Mouse (Mus musculus): ENCODE results near the gene Cyp2c23. TPM values are rescaled to one million over a fixed set of nuclear protein-coding genes. Genes with fewer than 3 reads are reported as not detected.

The Cyp2c23 gene
- polyA plus RNA-seq, 1 experiment: not detected

DNA sequence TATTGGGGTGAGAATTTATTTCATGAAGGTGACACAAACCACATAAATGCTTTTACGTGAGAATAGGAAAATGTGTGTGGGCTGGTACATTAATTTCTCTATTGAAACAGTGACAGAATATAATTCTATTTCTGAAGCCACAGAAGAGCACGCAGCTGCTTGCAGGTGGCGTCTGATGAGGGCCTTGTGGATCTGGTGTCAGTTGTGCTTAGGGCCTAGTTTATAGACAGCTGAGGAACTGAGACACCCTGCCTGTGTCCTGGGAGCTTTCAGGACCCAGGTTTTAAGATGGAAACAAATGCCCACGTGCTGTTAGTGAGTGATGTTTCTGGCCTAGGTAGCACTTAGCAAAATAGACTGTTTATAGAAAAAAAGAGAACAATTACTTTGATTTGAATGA is 24.0 kb downstream of the Cyp2c23 start:
- Histone ChIP-seq H3K4me1 (ENCODE audit: control insufficient read depth, insufficient read depth, insufficient read length) (no peaks in the 10 kb centered on the region), H3K27me3 (ENCODE audit: control insufficient read depth, insufficient read depth, low read length) (no peaks in the 10 kb centered on the region), H3K36me3 (ENCODE audit: control insufficient read depth, insufficient read depth, low read length) (no peaks in the 10 kb centered on the region), H3K27ac (ENCODE audit: insufficient read depth, low read length) (no peak overlapping the region), H3K4me3 (ENCODE audit: extremely low read depth, insufficient read depth, insufficient read length) (no peak overlapping the region)
- whole genome bisulfite sequencing: 66% methylated on average over 4 of the region's 4 CpGs
- DNase-seq (ENCODE audit: low read depth in 1 of 2, low spot score in 2 of 2): no peak
- no peak for TF ChIP-seq POLR2A (IDR thresholded peaks at IDR 0.05; ENCODE audit: low read depth, low read length)
- no peak for TF ChIP-seq CTCF (IDR thresholded peaks at IDR 0.05; ENCODE audit: extremely low read depth, insufficient read depth, insufficient read length, insufficient replicate concordance)

GRCm38 (mm10) chr19:44004261-44004660 is 24.7 kb downstream of the Cyp2c23 start:
- whole genome bisulfite sequencing: 89% methylated on average over 2 of the region's 2 CpGs
- Histone ChIP-seq H3K27ac (ENCODE audit: insufficient read depth, low read length) (no peak overlapping the region), H3K4me1 (ENCODE audit: control insufficient read depth, insufficient read depth, insufficient read length) (no peaks in the 10 kb centered on the region), H3K27me3 (ENCODE audit: control insufficient read depth, insufficient read depth, low read length) (no peaks in the 10 kb centered on the region), H3K36me3 (ENCODE audit: control insufficient read depth, insufficient read depth, low read length) (no peaks in the 10 kb centered on the region), H3K4me3 (ENCODE audit: extremely low read depth, insufficient read depth, insufficient read length) (no peak overlapping the region)
- TF ChIP-seq CTCF (IDR thresholded peaks at IDR 0.05; ENCODE audit: extremely low read depth, insufficient read depth, insufficient read length, insufficient replicate concordance) (no peak), POLR2A (IDR thresholded peaks at IDR 0.05; ENCODE audit: low read depth, low read length) (no peak)
- DNase-seq (ENCODE audit: low read depth in 1 of 2, low spot score in 2 of 2): no peak

GRCm38 (mm10) chr19:44000720-44001119 is 28.3 kb downstream of the Cyp2c23 start:
- no peak overlapping the region for H3K4me3 ChIP-seq (ENCODE audit: extremely low read depth, insufficient read depth, insufficient read length)
- no peaks in the 10 kb centered on the region for H3K4me1 ChIP-seq (ENCODE audit: control insufficient read depth, insufficient read depth, insufficient read length)
- no peak overlapping the region for H3K27ac ChIP-seq (ENCODE audit: insufficient read depth, low read length)
- no peaks in the 10 kb centered on the region for H3K36me3 ChIP-seq (ENCODE audit: control insufficient read depth, insufficient read depth, low read length)
- no peak for DNase-seq (ENCODE audit: low read depth in 1 of 2, low spot score in 2 of 2)
- no peaks in the 10 kb centered on the region for H3K27me3 ChIP-seq (ENCODE audit: control insufficient read depth, insufficient read depth, low read length)
- TF ChIP-seq POLR2A (IDR thresholded peaks at IDR 0.05; ENCODE audit: low read depth, low read length) (no peak), CTCF (IDR thresholded peaks at IDR 0.05; ENCODE audit: extremely low read depth, insufficient read depth, insufficient read length, insufficient replicate concordance) (no peak)
- 75% methylated on average over 5 of the region's 5 CpGs for WGBS

- 86% methylated on average over 1 of the region's 1 CpGs for WGBS
- no peak overlapping the region for H3K27ac ChIP-seq (ENCODE audit: insufficient read depth, low read length)
- TF ChIP-seq CTCF (IDR thresholded peaks at IDR 0.05; ENCODE audit: extremely low read depth, insufficient read depth, insufficient read length, insufficient replicate concordance) (no peak), POLR2A (IDR thresholded peaks at IDR 0.05; ENCODE audit: low read depth, low read length) (no peak)
Measured at GRCm38 (mm10) chr19:44000061-44000460, 28.9 kb downstream of the Cyp2c23 start.

GRCm38 (mm10) chr19:43998802-43999527 is 30.0 kb downstream of the Cyp2c23 start:
- H3K4me1 ChIP-seq (ENCODE audit: control insufficient read depth, insufficient read depth, insufficient read length): no peaks in the 10 kb centered on the region

More at GRCm38 (mm10) chr19:44000061-44000460, 28.9 kb downstream of the Cyp2c23 start:
- H3K4me3 ChIP-seq (ENCODE audit: extremely low read depth, insufficient read depth, insufficient read length): no peak overlapping the region
- DNase-seq (ENCODE audit: low read depth in 1 of 2, low spot score in 2 of 2): no peak
- no peaks in the 10 kb centered on the region for H3K27me3 ChIP-seq (ENCODE audit: control insufficient read depth, insufficient read depth, low read length)
- no peaks in the 10 kb centered on the region for H3K4me1 ChIP-seq (ENCODE audit: control insufficient read depth, insufficient read depth, insufficient read length)
- no peaks in the 10 kb centered on the region for H3K36me3 ChIP-seq (ENCODE audit: control insufficient read depth, insufficient read depth, low read length)

DNA sequence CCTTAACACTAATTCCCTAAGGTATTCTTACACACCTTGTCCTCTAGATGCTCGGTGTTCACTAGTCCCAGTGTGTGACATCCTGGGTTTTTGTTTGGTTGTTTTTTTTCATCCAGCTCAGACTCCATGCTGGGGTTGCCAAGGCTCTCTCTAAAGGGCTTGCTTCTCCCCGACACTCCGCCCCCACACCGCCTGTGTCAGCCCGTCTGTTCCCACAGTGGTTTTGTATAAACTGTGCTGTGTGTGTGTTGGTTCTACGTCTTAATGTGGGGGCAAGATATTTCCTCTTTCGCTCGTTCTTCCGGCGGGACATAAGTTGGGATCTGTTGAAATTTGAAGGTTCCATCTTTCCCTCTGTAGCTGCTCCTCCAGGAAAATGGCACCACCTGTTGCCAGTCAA is 30.9 kb downstream of the Cyp2c23 start:
- H3K36me3 ChIP-seq (ENCODE audit: control insufficient read depth, insufficient read depth, low read length): no peaks in the 10 kb centered on the region
- no peak for DNase-seq (ENCODE audit: low read depth in 1 of 2, low spot score in 2 of 2)
- no peaks in the 10 kb centered on the region for H3K27me3 ChIP-seq (ENCODE audit: control insufficient read depth, insufficient read depth, low read length)
- H3K4me1 ChIP-seq (ENCODE audit: control insufficient read depth, insufficient read depth, insufficient read length): no peaks in the 10 kb centered on the region
- WGBS: 81% methylated on average over 10 of the region's 10 CpGs
- TF ChIP-seq POLR2A (IDR thresholded peaks at IDR 0.05; ENCODE audit: low read depth, low read length): no peak
- H3K27ac ChIP-seq (ENCODE audit: insufficient read depth, low read length): no peak overlapping the region
- H3K4me3 ChIP-seq (ENCODE audit: extremely low read depth, insufficient read depth, insufficient read length): no peak overlapping the region

More at GRCm38 (mm10) chr19:43998802-43999527, 30.0 kb downstream of the Cyp2c23 start:
- Histone ChIP-seq H3K4me3 (ENCODE audit: extremely low read depth, insufficient read depth, insufficient read length) (no peak overlapping the region), H3K36me3 (ENCODE audit: control insufficient read depth, insufficient read depth, low read length) (no peaks in the 10 kb centered on the region), H3K27me3 (ENCODE audit: control insufficient read depth, insufficient read depth, low read length) (no peaks in the 10 kb centered on the region), H3K27ac (ENCODE audit: insufficient read depth, low read length) (no peak overlapping the region)
- TF ChIP-seq CTCF (IDR thresholded peaks at IDR 0.05; ENCODE audit: extremely low read depth, insufficient read depth, insufficient read length, insufficient replicate concordance) (no peak), POLR2A (IDR thresholded peaks at IDR 0.05; ENCODE audit: low read depth, low read length) (no peak)
- no peak for DNase-seq (ENCODE audit: low read depth in 1 of 2, low spot score in 2 of 2)
- 83% methylated on average over 11 of the region's 11 CpGs for WGBS

DNA sequence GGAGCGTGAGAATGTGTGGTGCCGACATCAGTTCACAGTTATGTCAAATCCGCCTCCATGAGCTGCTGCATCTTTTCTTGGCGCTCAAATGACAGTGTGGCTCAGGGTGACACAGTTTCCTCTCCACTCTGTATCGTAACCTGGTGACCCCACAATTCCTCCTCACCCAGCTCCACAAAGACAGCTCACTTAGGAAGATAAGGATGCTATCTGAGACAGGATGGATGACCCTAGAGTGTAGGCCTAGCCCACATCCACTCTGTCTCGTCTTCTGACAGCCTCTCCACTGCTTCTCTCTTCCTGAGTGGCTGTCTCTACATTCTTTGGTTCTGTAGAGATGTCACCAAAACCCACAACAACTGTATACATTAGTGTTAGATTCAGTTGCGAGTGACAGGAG is 33.6 kb downstream of the Cyp2c23 start:
- DNase-seq (ENCODE audit: low read depth in 1 of 2, low spot score in 2 of 2): no peak
- Histone ChIP-seq H3K36me3 (ENCODE audit: control insufficient read depth, insufficient read depth, low read length) (no peaks in the 10 kb centered on the region), H3K27ac (ENCODE audit: insufficient read depth, low read length) (no peak overlapping the region), H3K4me3 (ENCODE audit: extremely low read depth, insufficient read depth, insufficient read length) (no peak overlapping the region), H3K4me1 (ENCODE audit: control insufficient read depth, insufficient read depth, insufficient read length) (no peaks in the 10 kb centered on the region), H3K27me3 (ENCODE audit: control insufficient read depth, insufficient read depth, low read length) (no peaks in the 10 kb centered on the region)
- TF ChIP-seq CTCF (IDR thresholded peaks at IDR 0.05; ENCODE audit: extremely low read depth, insufficient read depth, insufficient read length, insufficient replicate concordance): no peak
- TF ChIP-seq POLR2A (IDR thresholded peaks at IDR 0.05; ENCODE audit: low read depth, low read length): no peak
- 82% methylated on average over 7 of the region's 7 CpGs for WGBS
